Comparison of ENCODE assay signal across 12 mouse cellular contexts in the genomic region with DNA sequence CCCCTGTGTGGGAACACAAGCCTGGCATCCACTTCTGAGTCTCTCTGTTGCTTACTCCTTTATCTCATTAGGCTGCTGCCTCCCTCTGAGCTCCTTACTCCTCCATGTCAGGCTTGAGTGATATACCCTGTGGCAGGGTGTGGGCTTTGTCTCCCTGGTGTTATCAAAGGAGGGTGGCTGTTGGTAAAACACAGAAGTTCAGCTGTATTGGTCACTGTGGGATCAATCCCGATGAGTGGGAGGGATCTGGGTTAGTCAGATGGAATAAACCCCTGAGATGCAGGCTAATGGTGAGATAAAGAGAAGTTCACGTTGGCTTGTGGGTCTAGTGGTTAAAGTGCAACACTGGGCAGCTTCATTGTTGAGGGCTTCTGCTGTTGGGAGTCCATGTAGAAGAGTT.
"Had no signal": no experiment of that assay in that cellular context is flagged by ENCODE, and none has a peak within 500 bp of the region (broad histone marks: within the 10 kb centered on the region; RNA-seq: fewer than 3 reads in every experiment).

No protein-coding gene starts in this region.

- H3K4me2 ChIP-seq: kidney, embryonic 15.5 days; limb, embryonic 13.5 days; midbrain, embryonic 11.5 days; midbrain, embryonic 15.5 days; neural tube, embryonic 13.5 days had no signal

- H3K4me3 ChIP-seq: kidney, embryonic 15.5 days; limb, embryonic 13.5 days; midbrain, embryonic 15.5 days; neural tube, embryonic 13.5 days had no signal

- DNase-seq: kidney, adult 2 months; kidney, postnatal 14 days; left cerebral cortex, postnatal 4 days; lung, adult 18-20 months; retina, postnatal 1 day; right cerebral cortex, postnatal 14 days; thymus, postnatal 4 days had no signal

- H3K27me3 ChIP-seq: kidney, embryonic 15.5 days; limb, embryonic 13.5 days; midbrain, embryonic 15.5 days; neural tube, embryonic 13.5 days had no signal

- ATAC-seq: midbrain, embryonic 15.5 days had no signal

- H3K9me3 ChIP-seq: kidney, embryonic 15.5 days; limb, embryonic 13.5 days; midbrain, embryonic 15.5 days; neural tube, embryonic 13.5 days had no signal

- H3K9ac ChIP-seq: kidney, embryonic 15.5 days; limb, embryonic 13.5 days; midbrain, embryonic 15.5 days; neural tube, embryonic 13.5 days had no signal

- H3K4me1 ChIP-seq: kidney, embryonic 15.5 days; limb, embryonic 13.5 days; midbrain, embryonic 15.5 days; neural tube, embryonic 13.5 days had no signal

- H3K36me3 ChIP-seq: kidney, embryonic 15.5 days; limb, embryonic 13.5 days; midbrain, embryonic 15.5 days; neural tube, embryonic 13.5 days had no signal

- H3K27ac ChIP-seq: kidney, embryonic 15.5 days; limb, embryonic 13.5 days; midbrain, embryonic 15.5 days; neural tube, embryonic 13.5 days had no signal
